Comparison of ENCODE assay signal across 9 mouse cellular contexts in the genomic region with DNA sequence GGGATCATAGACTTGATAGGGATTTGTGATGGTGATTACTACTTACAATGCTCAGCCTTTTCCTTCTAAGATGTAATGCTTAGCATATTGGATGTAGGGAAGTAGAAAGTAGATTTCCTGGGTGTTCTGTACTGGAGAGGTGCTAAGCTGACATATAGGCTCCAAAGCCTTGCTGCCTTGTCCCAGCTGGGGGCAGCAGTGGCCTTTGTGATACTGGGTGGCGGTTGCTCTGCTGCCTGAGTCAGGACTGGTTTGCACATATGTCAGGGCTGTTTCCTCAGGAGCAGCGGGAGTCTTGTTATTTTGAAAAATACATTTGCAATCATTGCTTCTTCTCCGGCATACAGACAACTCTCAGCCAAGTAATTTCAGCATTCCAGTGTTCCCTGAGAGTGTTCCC. TPM values are rescaled to one million over a fixed set of nuclear protein-coding genes. Genes with fewer than 3 reads are reported as not detected.
A peak's percentile ranks its signal among the peaks of the same experiment; 100 is the strongest.
DNase-seq lines count a peak whose midpoint lies in the region; ATAC-seq lines count a peak whose summit lies in the region.
"Had no signal": no experiment of that assay in that cellular context is flagged by ENCODE, and none has a peak within 500 bp of the region (broad histone marks: within the 10 kb centered on the region; RNA-seq: fewer than 3 reads in every experiment).

No protein-coding gene starts in this region.

- DNase-seq in heart, postnatal 4 days = peak; percentile 58
- DNase-seq in heart, postnatal 36 days = no peak
- DNase-seq in right cerebral cortex, postnatal 4 days = peak; percentile 58
- no peak for DNase-seq in right cerebral cortex, adult 18-20 months
- peak; percentile 67 for DNase-seq in embryonic facial prominence, embryonic 14.5 days (ENCODE audit: low spot score)
- no peak for DNase-seq in gastrocnemius, postnatal 25 days
- DNase-seq in spleen, postnatal 36 days (ENCODE audit: low spot score in 2 of 2) = no peak

- 0 out of 2 replicates have a peak, but pooled peaks cover 3% of the 10 kb centered on the region for H3K36me3 ChIP-seq in embryonic facial prominence, embryonic 14.5 days (ENCODE audit: control insufficient read depth, insufficient read depth, low read length)
- no peaks in the 10 kb centered on the region for H3K36me3 ChIP-seq in neural tube, embryonic 15.5 days

- H3K27ac ChIP-seq in embryonic facial prominence, embryonic 14.5 days (replicated peaks; ENCODE audit: low read depth, low read length) = no peak overlapping the region
- H3K27ac ChIP-seq in neural tube, embryonic 15.5 days (replicated peaks) = no peak overlapping the region
- H3K27ac ChIP-seq: midbrain, embryonic 12.5 days had no signal

- H3K4me1 ChIP-seq in embryonic facial prominence, embryonic 14.5 days (ENCODE audit: control insufficient read depth, insufficient read depth, low read length) = peaks cover 4% of the 10 kb centered on the region; the same call in 1 of the 2 replicates
- H3K4me1 ChIP-seq in neural tube, embryonic 15.5 days = peaks cover 13% of the 10 kb centered on the region; the same call in 1 of the 2 replicates
- H3K4me1 ChIP-seq: midbrain, embryonic 12.5 days had no signal

- no peak overlapping the region for H3K9ac ChIP-seq in embryonic facial prominence, embryonic 14.5 days (ENCODE audit: low read depth, low read length)
- no peak overlapping the region for H3K9ac ChIP-seq in neural tube, embryonic 15.5 days (replicated peaks)
- H3K9ac ChIP-seq: midbrain, embryonic 12.5 days had no signal

- H3K9me3 ChIP-seq in embryonic facial prominence, embryonic 14.5 days (ENCODE audit: control insufficient read depth, low read length) = no peaks in the 10 kb centered on the region
- no peaks in the 10 kb centered on the region for H3K9me3 ChIP-seq in neural tube, embryonic 15.5 days (replicated peaks)
- H3K9me3 ChIP-seq: midbrain, embryonic 12.5 days had no signal

- no peaks in the 10 kb centered on the region for H3K27me3 ChIP-seq in embryonic facial prominence, embryonic 14.5 days (replicated peaks; ENCODE audit: control insufficient read depth, insufficient read depth, low read length)
- H3K27me3 ChIP-seq in neural tube, embryonic 15.5 days (replicated peaks) = no peaks in the 10 kb centered on the region
- H3K27me3 ChIP-seq: midbrain, embryonic 12.5 days had no signal

- WGBS in embryonic facial prominence, embryonic 14.5 days = 63% methylated on average over 3 of the region's 3 CpGs
- WGBS in neural tube, embryonic 15.5 days = 65% methylated on average over 3 of the region's 3 CpGs

- 0 out of 2 replicates have a peak, but pooled peaks have one; percentile 71 for ATAC-seq in embryonic facial prominence, embryonic 14.5 days (ENCODE audit: low read depth)
- peak; percentile 79 for ATAC-seq in neural tube, embryonic 15.5 days (ENCODE audit: low FRiP score)

- intact Hi-C loops in heart, postnatal 36 days (cut with DNase I) = loop anchor here (5.0 to 10.0 kb wide), 2 partner anchors 631 to 1114 kb away; partner anchors contain the start of gene Sema5a

- no peak overlapping the region for H3K4me3 ChIP-seq in embryonic facial prominence, embryonic 14.5 days (ENCODE audit: low read depth, low read length)
- no peak overlapping the region for H3K4me3 ChIP-seq in neural tube, embryonic 15.5 days (replicated peaks)
- H3K4me3 ChIP-seq: midbrain, embryonic 12.5 days had no signal

- H3K4me2 ChIP-seq in embryonic facial prominence, embryonic 14.5 days (ENCODE audit: low read depth, low read length) = no peak overlapping the region
- H3K4me2 ChIP-seq in neural tube, embryonic 15.5 days = no peak overlapping the region
- H3K4me2 ChIP-seq: midbrain, embryonic 12.5 days had no signal

RNA-seq across cellular contexts. Expression of gene Fam173b, which starts 9.4 kb away (rescaled TPM):
- 10 to 100 TPM; 17.1 to 18.6 TPM for total RNA-seq in heart, postnatal 4 days (2021)
- 10 to 100 TPM; 15.3 to 20.4 TPM for total RNA-seq in heart, postnatal 36 days (2021)
- polyA plus RNA-seq in embryonic facial prominence, embryonic 14.5 days (2014; fragmentation: Nextera tagmentation; extraction: Ambion mirVana) = 11.7 and 16.2 TPM in 2 replicates
- 11.1 and 11.6 TPM in 2 replicates for polyA plus RNA-seq in neural tube, embryonic 15.5 days (2015; fragmentation: Nextera tagmentation; extraction: Ambion mirVana)
- total RNA-seq in gastrocnemius, postnatal 25 days (2021) = 10 to 100 TPM; 10.8 to 14.4 TPM

RNA-seq across cellular contexts. Expression of gene Cct5, which starts 9.4 kb away (rescaled TPM):
- 100 to 1,000 TPM; 211 to 213 TPM for total RNA-seq in heart, postnatal 4 days (2021)
- total RNA-seq in heart, postnatal 36 days (2021) = 100 to 1,000 TPM; 148 to 149 TPM
- 494 and 532 TPM in 2 replicates for polyA plus RNA-seq in embryonic facial prominence, embryonic 14.5 days (2014; fragmentation: Nextera tagmentation; extraction: Ambion mirVana)
- 473 and 502 TPM in 2 replicates for polyA plus RNA-seq in neural tube, embryonic 15.5 days (2015; fragmentation: Nextera tagmentation; extraction: Ambion mirVana)
- total RNA-seq in gastrocnemius, postnatal 25 days (2021) = 100 to 1,000 TPM; 126 to 130 TPM

RNA-seq across cellular contexts. Expression of gene Cmbl, which starts 45.8 kb away (rescaled TPM):
- total RNA-seq in heart, postnatal 4 days (2021) = 10 to 100 TPM; 13.9 to 14.6 TPM
- 10 to 100 TPM; 36.4 to 38.8 TPM for total RNA-seq in heart, postnatal 36 days (2021)
- polyA plus RNA-seq in embryonic facial prominence, embryonic 14.5 days (2014; fragmentation: Nextera tagmentation; extraction: Ambion mirVana) = 6.9 and 11.2 TPM in 2 replicates
- 6.9 and 7.7 TPM in 2 replicates for polyA plus RNA-seq in neural tube, embryonic 15.5 days (2015; fragmentation: Nextera tagmentation; extraction: Ambion mirVana)
- 10 to 100 TPM; 37.7 to 38.5 TPM for total RNA-seq in gastrocnemius, postnatal 25 days (2021)

Comparison
In these comparisons a context has a peak if more than half of its experiments do, and no peak if none do; other contexts are left out.
1. DNase-seq: peak in heart, postnatal 4 days (single experiment), right cerebral cortex, postnatal 4 days (single experiment) and embryonic facial prominence, embryonic 14.5 days (single experiment); none in heart, postnatal 36 days (0 of 2), right cerebral cortex, adult 18-20 months (single experiment), gastrocnemius, postnatal 25 days (single experiment) and spleen, postnatal 36 days (0 of 2).